Mouse (Mus musculus) erythroblast, adult 5-6 weeks (primary cell): ENCODE results near the gene Thpo. TPM values are rescaled to one million over a fixed set of nuclear protein-coding genes. Genes with fewer than 3 reads are reported as not detected.

Experiments used
- ATAC-seq: replicated peaks from 2 replicates; pipeline ENCODE4 v1.8.0; 2016; ENCODE audit warnings: moderate number of reproducible peaks, mild to moderate bottlenecking, moderate TSS enrichment, inconsistent platforms; ENCODE audit not compliant: poor library complexity, low FRiP score, severe bottlenecking
- total RNA-seq, 2 experiments: library from RNA; stranded (forward) in 1 of 2; stranded (reverse) in 1 of 2; fragments of 150-400 nt in 1 of 2; fragments of 200-764, 138-1000 nt in 1 of 2; gene quantifications; 2 replicates each; pipeline versions ENCODE4 v1.2.3 to v1.2.4; 2015 to 2017; ENCODE audit warnings: low replicate concordance in 2 of 2

Gene Thpo
- total RNA-seq, 2 experiments from 2014 or later, result not detected

- ATAC-seq, result no peak
Measured at GRCm38 (mm10) chr16:20725750-20726149, 8.6 kb downstream of the Thpo start.

GRCm38 (mm10) chr16:20725321-20725720, 9.0 kb downstream of the Thpo start:
- ATAC-seq, result no peak

- ATAC-seq, result 0 out of 2 replicates have a peak, but pooled peaks have one; percentile 59
Measured at GRCm38 (mm10) chr16:20724338-20724748, 10.0 kb downstream of the Thpo start.

DNA sequence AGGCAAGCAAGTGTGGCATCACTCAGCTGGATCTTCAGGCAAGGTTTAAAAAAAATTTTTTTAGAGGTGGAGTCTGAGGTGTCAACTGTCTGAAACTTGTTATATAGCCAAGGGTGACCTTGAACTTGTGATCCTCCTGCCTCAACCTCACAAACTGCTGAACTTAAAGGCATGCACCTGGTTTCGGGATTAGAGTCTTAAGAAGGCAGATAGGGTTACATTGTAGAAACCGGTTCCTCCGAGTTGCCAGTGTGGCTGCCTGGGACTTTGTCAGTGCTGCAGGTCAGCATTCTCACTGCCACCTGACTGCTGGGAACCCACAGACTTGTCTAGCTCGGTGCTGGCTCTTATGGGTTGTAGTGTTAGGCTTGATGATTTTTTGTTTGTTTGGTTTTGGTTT, 11.1 kb downstream of the Thpo start:
- ATAC-seq, result no peak

DNA sequence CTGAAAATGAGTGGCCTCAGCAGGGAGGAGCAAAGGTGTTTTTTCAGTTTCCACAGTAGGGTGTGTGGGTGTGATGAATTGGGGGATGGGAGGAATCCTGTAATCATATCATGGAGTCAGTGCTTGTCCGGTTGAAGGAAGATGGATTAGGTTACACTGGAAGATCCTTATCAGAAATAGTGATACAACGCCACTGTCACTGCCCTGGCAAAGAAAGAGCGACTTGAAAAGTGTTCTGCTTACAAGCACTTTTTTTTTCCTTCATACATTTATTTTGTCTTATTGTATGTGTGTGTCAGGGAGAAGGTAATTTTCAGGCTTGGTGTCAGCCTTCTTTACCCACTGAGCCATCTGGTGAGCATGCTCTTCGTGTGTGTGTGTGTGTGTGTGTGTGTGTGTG, 11.6 kb downstream of the Thpo start:
- ATAC-seq, result no peak

DNA sequence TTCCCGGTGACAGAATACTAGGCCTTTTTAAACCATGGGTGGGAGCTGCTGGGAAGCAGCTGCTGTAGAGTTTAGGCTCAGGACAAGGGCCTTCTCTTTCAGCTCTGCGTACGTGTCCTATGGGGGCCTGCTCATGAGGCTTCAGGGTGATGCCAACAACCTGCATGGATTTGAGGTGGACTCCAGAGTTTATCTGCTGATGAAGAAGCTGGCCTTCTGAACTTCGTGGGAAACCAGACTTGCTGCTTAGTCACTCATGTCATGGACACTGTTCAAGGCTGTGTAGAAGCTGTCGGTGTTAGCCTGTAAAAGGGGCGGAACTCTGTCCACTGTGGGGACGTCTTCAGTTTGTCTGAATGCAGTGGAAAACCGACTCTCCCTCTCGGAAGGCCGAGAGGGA, 12.5 kb downstream of the Thpo start:
- no peak for ATAC-seq

DNA sequence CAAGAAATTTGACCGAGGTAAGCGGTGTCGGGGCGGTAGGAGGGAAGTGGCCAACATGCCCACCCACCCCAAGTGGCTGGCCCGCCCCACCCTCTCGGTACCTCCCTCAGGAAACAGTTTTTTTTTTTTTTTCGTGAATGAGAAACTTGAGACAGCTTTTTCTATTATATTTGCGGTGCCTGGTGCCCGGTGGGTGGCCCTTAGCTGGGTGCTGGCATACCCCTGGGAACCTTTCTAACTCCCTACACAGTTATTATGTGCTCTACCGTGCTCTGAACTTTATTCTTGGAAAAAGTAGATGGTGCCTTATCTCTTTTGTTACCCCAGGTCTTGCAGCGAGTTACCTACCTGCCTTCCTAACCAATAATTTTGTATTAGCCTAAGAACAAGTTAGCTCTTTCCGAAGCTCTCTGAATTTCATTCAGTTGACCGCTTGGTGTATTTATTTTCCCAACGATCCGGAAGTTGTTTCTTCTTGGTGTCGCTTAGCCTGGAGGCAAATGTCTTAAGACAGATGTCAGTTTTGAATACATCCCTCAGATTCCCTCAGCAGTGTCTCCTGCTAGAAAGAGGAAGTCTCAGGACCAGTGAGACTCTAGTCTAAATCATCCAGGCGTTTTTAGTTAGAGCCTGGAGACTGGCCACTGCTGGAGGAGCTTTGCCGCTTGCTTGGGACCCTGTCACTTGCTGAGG, 16.2 kb downstream of the Thpo start:
- no peak for ATAC-seq

DNA sequence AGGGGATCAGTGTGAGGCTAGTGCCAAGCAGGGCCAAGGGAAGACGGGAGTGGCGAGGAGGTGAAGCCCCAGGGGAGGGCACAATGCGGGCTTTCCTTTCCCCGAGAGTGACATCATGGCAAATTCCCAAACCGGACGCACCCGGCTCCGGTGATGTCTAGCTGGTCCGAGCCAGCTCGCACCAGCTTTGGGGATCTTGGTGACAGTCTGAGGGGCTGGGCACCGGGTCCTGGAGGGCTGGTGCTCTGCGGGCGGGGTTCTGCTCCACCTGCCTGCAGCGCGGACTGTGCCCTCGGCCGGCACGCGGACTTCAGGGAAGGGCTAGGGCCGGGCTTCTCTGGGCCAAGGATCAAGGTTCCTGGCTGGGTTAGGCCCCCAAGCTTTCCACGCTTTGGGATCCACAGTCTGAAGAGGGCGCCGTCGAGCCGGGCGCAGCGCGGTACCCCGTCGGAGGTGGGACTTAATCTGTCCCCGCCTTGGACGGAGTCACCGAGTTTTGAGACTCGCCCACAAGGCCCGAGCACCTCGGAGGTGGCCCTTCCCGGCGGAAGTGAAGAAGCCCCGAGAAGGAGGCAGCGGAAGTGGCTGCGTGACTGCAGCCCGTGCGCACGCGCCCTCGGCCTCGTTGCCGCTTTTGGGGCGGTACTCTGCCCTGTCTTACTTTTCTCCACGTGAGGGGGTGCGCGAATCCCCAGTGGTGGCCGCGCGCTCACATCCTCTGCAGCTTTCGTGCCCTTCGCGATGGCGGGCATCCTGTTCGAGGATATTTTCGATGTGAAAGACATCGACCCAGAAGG, 16.9 kb downstream of the Thpo start, which contains the start of the genes Polr2h and Clcn2:
Polr2h (plus strand) TSS at position 485 of the 797 bp plus-strand sequence.
Clcn2 (minus strand) TSS at position 566 of the 797 bp plus-strand sequence.
- peak; percentile 86 for ATAC-seq

GRCm38 (mm10) chr16:20716841-20717180, 17.5 kb downstream of the Thpo start:
- ATAC-seq, result peak; percentile 9; the same call in 1 of the 2 replicates

GRCm38 (mm10) chr16:20715976-20716840, 18.1 kb downstream of the Thpo start:
- peak; percentile 45 for ATAC-seq

GRCm38 (mm10) chr16:20715566-20715965, 18.7 kb downstream of the Thpo start:
- ATAC-seq, result no peak

GRCm38 (mm10) chr16:20715161-20715560, 19.1 kb downstream of the Thpo start:
- ATAC-seq, result no peak

GRCm38 (mm10) chr16:20714307-20715080, 19.8 kb downstream of the Thpo start:
- no peak for ATAC-seq

GRCm38 (mm10) chr16:20712889-20713288, 21.4 kb downstream of the Thpo start:
- ATAC-seq, result peak; percentile 33

- no peak for ATAC-seq
Measured at GRCm38 (mm10) chr16:20712190-20712589, 22.1 kb downstream of the Thpo start.

DNA sequence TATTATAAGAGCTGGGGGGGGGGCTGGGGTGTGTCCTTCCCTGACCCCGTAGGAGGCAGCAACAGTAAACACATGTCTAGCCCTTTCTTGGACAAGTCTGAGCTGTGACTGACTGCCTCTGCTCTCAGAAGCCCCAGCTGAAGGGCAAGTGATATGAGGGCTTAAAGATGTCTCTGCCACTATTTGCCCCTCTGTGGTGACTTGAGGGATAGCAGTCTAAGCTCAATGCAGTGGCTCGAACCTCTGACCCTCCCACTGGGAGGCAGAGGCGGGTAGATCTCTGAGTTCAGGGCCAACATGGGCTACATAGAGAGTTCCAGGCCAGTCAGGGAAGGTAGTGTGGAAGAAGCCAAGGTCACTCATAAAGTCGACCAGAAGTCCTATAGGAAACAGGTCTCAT, 23.5 kb downstream of the Thpo start:
- 0 out of 2 replicates have a peak, but pooled peaks have one; percentile 18 for ATAC-seq

DNA sequence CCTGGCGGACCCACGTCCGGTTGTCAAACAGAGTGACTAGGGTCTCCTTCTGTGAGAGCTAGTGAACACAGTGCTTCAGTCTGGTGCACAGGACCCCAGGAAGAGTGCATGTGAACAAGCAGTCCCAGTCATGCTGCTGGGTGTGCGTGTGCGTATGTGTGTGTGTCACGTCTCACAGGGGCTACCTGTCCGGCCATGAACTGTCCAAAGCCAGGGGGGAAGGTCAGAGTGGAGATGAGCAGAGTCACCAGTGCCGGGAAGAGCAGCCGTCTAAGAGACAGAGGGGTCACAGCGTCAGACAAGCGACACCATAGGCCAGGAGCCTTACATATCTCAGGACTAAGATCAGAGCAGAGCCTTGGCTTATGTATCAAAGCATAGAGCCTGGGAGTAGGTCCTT, 23.9 kb downstream of the Thpo start:
- ATAC-seq, result no peak

DNA sequence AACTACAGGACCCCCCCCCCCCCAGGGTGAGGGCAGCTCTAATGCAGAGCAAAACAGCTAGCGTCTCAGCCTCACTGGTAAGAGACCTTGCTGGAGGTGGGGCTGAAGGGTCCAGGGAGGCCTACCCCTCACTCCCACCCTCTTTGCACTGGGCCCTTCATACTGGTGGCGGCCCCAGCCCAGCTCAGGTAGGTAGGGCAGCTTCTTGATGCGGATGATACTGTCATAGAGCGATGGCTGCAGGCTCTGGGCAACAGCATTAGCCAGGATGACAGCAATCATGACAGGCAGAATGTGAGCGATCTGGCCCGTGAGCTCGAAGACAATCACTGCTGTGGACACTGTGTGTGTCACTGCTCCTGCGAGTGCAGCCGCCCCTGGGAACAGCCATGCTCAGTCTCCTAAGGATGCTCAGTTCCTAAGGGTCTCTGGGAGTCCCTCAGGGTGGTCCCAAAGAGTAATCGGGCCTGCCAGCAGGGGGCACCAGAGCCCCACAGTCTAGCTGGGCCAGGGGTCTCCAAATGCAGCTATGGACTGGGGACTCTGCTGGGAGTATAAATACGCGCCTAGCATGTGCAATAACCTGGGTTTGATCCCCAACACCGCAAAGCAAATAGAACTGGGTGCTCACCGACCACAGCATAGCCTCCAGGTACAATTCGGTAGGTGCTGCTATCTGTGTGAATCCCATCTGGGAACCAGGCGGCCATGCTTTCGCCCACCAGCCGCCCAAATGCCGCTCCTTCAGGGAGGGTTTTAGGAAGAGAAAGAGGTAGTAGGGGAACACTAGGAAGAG, 25.2 kb downstream of the Thpo start:
- ATAC-seq, result no peak
